Mouse (Mus musculus): ENCODE results near the gene Prg2. TPM values are rescaled to one million over a fixed set of nuclear protein-coding genes. Genes with fewer than 3 reads are reported as not detected.

Prg2 gene
- polyA plus RNA-seq, 1 experiment from 2014 or later = not detected

- ATAC-seq (ENCODE audit: insufficient read depth, low FRiP score, low TSS enrichment) = no peak
- Histone ChIP-seq H3K4me3 (ENCODE audit: low read depth, low read length) (no peak overlapping the region), H3K9ac (ENCODE audit: low read length) (no peak overlapping the region), H3K9me3 (ENCODE audit: control insufficient read depth, low read length) (no peaks in the 10 kb centered on the region), H3K27ac (ENCODE audit: low read depth, low read length) (no peak overlapping the region), H3K27me3 (ENCODE audit: control insufficient read depth, insufficient read depth, low read length) (no peaks in the 10 kb centered on the region), H3K36me3 (ENCODE audit: control insufficient read depth, insufficient read depth, low read length) (no peaks in the 10 kb centered on the region), H3K4me1 (ENCODE audit: control insufficient read depth, insufficient read depth, low read length) (no peaks in the 10 kb centered on the region), H3K4me2 (ENCODE audit: low read depth) (no peak overlapping the region)
- no peak for DNase-seq (ENCODE audit: low spot score)
- 56% methylated on average over 6 of the region's 6 CpGs for WGBS
Measured at GRCm38 (mm10) chr2:85030989-85031388, 50.7 kb downstream of the Prg2 start.

GRCm38 (mm10) chr2:85033121-85033520 lies 52.9 kb downstream of the Prg2 start:
- no peak overlapping the region for H3K4me3 ChIP-seq (ENCODE audit: low read depth, low read length)
- no peaks in the 10 kb centered on the region for H3K27me3 ChIP-seq (ENCODE audit: control insufficient read depth, insufficient read depth, low read length)
- H3K9ac ChIP-seq (ENCODE audit: low read length) = no peak overlapping the region
- H3K4me1 ChIP-seq (ENCODE audit: control insufficient read depth, insufficient read depth, low read length) = peaks cover 4% of the 10 kb centered on the region
- ATAC-seq (ENCODE audit: insufficient read depth, low FRiP score, low TSS enrichment) (no peak), DNase-seq (ENCODE audit: low spot score) (no peak)
- no peaks in the 10 kb centered on the region for H3K36me3 ChIP-seq (ENCODE audit: control insufficient read depth, insufficient read depth, low read length)
- H3K9me3 ChIP-seq (ENCODE audit: control insufficient read depth, low read length) = no peaks in the 10 kb centered on the region
- no peak overlapping the region for H3K4me2 ChIP-seq (ENCODE audit: low read depth)
- WGBS = 85% methylated on average over 2 of the region's 2 CpGs
- H3K27ac ChIP-seq (ENCODE audit: low read depth, low read length) = no peak overlapping the region

Other genes with a start within 250 kb of the Prg2 start
- gene Ypel4, start 246.4 kb upstream of the Prg2 start, polyA plus RNA-seq (2014; fragmentation: Nextera tagmentation; extraction: Ambion mirVana) = 10.5 and 12.9 TPM in 2 replicates
- gene Gm19426, start 236.8 kb upstream of the Prg2 start, polyA plus RNA-seq (2014; fragmentation: Nextera tagmentation; extraction: Ambion mirVana) = 4.5 and 5.1 TPM in 2 replicates
- 30.9 and 31.9 TPM in 2 replicates for gene Serping1, start 205.0 kb upstream of the Prg2 start, polyA plus RNA-seq (2014; fragmentation: Nextera tagmentation; extraction: Ambion mirVana)
- 32.8 and 34.9 TPM in 2 replicates for gene Ube2l6, start 181.6 kb upstream of the Prg2 start, polyA plus RNA-seq (2014; fragmentation: Nextera tagmentation; extraction: Ambion mirVana)
- gene Smtnl1, start 157.8 kb upstream of the Prg2 start, polyA plus RNA-seq (2014; fragmentation: Nextera tagmentation; extraction: Ambion mirVana) = 0.29 TPM in 1 of 2 replicates, not detected in the other
- gene Timm10, start 153.5 kb upstream of the Prg2 start, polyA plus RNA-seq (2014; fragmentation: Nextera tagmentation; extraction: Ambion mirVana) = 53.3 and 56.6 TPM in 2 replicates
- gene Slc43a1, start 141.6 kb upstream of the Prg2 start, polyA plus RNA-seq (2014; fragmentation: Nextera tagmentation; extraction: Ambion mirVana) = 17.8 and 19.1 TPM in 2 replicates
- gene Rtn4rl2, start 93.8 kb upstream of the Prg2 start, polyA plus RNA-seq (2014; fragmentation: Nextera tagmentation; extraction: Ambion mirVana) = 7.2 TPM in 2 replicates
- gene Slc43a3, start 43.9 kb upstream of the Prg2 start, polyA plus RNA-seq (2014; fragmentation: Nextera tagmentation; extraction: Ambion mirVana) = 23.1 and 25.4 TPM in 2 replicates
- gene Prg3, start 7.8 kb downstream of the Prg2 start, polyA plus RNA-seq (2014; fragmentation: Nextera tagmentation; extraction: Ambion mirVana) = not detected in 2 replicates
- 346 and 359 TPM in 2 replicates for gene Ssrp1, start 56.8 kb downstream of the Prg2 start, polyA plus RNA-seq (2014; fragmentation: Nextera tagmentation; extraction: Ambion mirVana)
- 10.9 and 15.7 TPM in 2 replicates for gene P2rx3, start 57.0 kb downstream of the Prg2 start, polyA plus RNA-seq (2014; fragmentation: Nextera tagmentation; extraction: Ambion mirVana)
- gene Tnks1bp1, start 67.6 kb downstream of the Prg2 start, polyA plus RNA-seq (2014; fragmentation: Nextera tagmentation; extraction: Ambion mirVana) = 5.8 and 7.9 TPM in 2 replicates
- 35.2 and 37.1 TPM in 2 replicates for gene Aplnr, start 155.8 kb downstream of the Prg2 start, polyA plus RNA-seq (2014; fragmentation: Nextera tagmentation; extraction: Ambion mirVana)
- gene Lrrc55, start 216.7 kb downstream of the Prg2 start, polyA plus RNA-seq (2014; fragmentation: Nextera tagmentation; extraction: Ambion mirVana) = 1.1 and 1.2 TPM in 2 replicates

Measured in neural tube, embryonic 11.5 days (tissue).